Comparison of ENCODE assay signal across 8 mouse cellular contexts in the genomic region with DNA sequence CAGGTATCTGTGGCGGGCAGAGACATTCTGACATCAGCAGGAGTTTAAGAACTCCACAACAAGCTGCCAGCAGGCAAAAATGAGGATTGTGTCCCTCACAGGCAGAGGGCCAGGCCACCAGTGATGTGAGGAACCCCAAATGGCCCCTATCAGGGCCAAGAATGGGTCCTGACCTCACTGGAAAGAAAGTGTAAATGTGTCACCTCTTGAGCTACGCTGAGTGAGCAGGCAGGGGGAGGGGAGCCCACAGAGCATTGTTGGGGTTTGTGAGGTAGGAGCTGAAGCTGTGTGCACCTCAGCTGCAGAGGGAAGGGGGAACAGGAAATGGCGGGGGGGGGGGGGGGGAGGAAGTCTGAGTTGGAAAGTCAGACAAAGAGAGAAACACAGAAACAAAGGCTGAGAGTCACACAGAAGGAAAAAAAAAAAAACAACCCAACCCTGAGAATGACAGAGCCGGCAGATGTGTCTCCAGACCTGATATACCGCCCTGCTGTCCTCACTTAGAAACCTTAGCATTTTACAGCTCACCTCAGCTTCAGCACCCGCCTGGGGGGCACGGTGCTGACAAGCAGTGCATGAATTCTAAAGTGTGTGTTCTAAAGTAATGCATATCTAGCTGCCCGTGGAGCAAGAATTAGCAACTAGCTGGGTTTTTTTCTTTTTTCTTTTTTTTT. TPM values are rescaled to one million over a fixed set of nuclear protein-coding genes. Genes with fewer than 3 reads are reported as not detected.
A peak's percentile ranks its signal among the peaks of the same experiment; 100 is the strongest.
DNase-seq lines count a peak whose midpoint lies in the region; ATAC-seq lines count a peak whose summit lies in the region.

No protein-coding gene starts in this region.

- peak; percentile 97 for DNase-seq in CD4-positive helper T cell, adult 2 months (ENCODE audit: low read depth, low spot score)
- peak; percentile 93 for DNase-seq in T-cell, adult 2 months (ENCODE audit: low spot score)
- DNase-seq in kidney, postnatal 10 days = peak; percentile 59
- no peak for DNase-seq in urinary bladder, postnatal 14 days (ENCODE audit: low spot score)
- DNase-seq in frontal cortex, postnatal 10 days (ENCODE audit: low spot score in 2 of 2) = no peak
- no peak for DNase-seq in testis, postnatal 10 days (ENCODE audit: low spot score)
- no peak for DNase-seq in neural tube, embryonic 10.5 days (ENCODE audit: extremely low spot score, low spot score)

- ATAC-seq in megakaryocyte progenitor cell, adult 5-6 weeks (replicated peaks; ENCODE audit: poor library complexity) = peak; percentile 73

RNA-seq across cellular contexts. Expression of a gene that starts 1.9 kb away (rescaled TPM):
- 1.2 and 2.7 TPM in 2 replicates for total RNA-seq in megakaryocyte progenitor cell, adult 5-6 weeks (2015)
- total RNA-seq in megakaryocyte progenitor cell, adult 5-6 weeks (2017) = 3.5 and 4.4 TPM in 2 replicates

RNA-seq across cellular contexts. Expression of a gene that starts 3.0 kb away (rescaled TPM):
- total RNA-seq in megakaryocyte progenitor cell, adult 5-6 weeks (2015) = not detected in 2 replicates
- not detected in 2 replicates for total RNA-seq in megakaryocyte progenitor cell, adult 5-6 weeks (2017)

RNA-seq across cellular contexts. Expression of a gene that starts 25.1 kb away (rescaled TPM):
- total RNA-seq in megakaryocyte progenitor cell, adult 5-6 weeks (2015) = 405 and 434 TPM in 2 replicates
- total RNA-seq in megakaryocyte progenitor cell, adult 5-6 weeks (2017) = 298 and 336 TPM in 2 replicates

RNA-seq across cellular contexts. Expression of a gene that starts 25.2 kb away (rescaled TPM):
- total RNA-seq in megakaryocyte progenitor cell, adult 5-6 weeks (2015) = 97.2 and 104 TPM in 2 replicates
- 100 and 123 TPM in 2 replicates for total RNA-seq in megakaryocyte progenitor cell, adult 5-6 weeks (2017)

RNA-seq across cellular contexts. Expression of a gene that starts 32.8 kb away (rescaled TPM):
- 114 and 119 TPM in 2 replicates for total RNA-seq in megakaryocyte progenitor cell, adult 5-6 weeks (2015)
- total RNA-seq in megakaryocyte progenitor cell, adult 5-6 weeks (2017) = 58.5 and 79.7 TPM in 2 replicates

Comparison
In these comparisons a context has a peak if more than half of its experiments do, and no peak if none do; other contexts are left out.
1. DNase-seq: peak in CD4-positive helper T cell, adult 2 months (single experiment), T-cell, adult 2 months (single experiment) and kidney, postnatal 10 days (single experiment); none in urinary bladder, postnatal 14 days (single experiment), frontal cortex, postnatal 10 days (0 of 2), testis, postnatal 10 days (single experiment) and neural tube, embryonic 10.5 days (single experiment).